Mouse (Mus musculus): ENCODE results near the gene Farp1. TPM values are rescaled to one million over a fixed set of nuclear protein-coding genes. Genes with fewer than 3 reads are reported as not detected.

The Farp1 gene
- polyA plus RNA-seq, 1 experiment from 2014 or later: 22.5 TPM

- Histone ChIP-seq H3K27ac (no peak overlapping the region), H3K9me3 (no peaks in the 10 kb centered on the region), H3K36me3 (peaks cover 74% of the 10 kb centered on the region), H3K4me2 (replicated peaks) (no peak overlapping the region), H3K4me1 (replicated peaks) (no peaks in the 10 kb centered on the region), H3K27me3 (no peaks in the 10 kb centered on the region), H3K4me3 (replicated peaks) (no peak overlapping the region), H3K9ac (replicated peaks) (no peak overlapping the region)
- no peak for ATAC-seq
- 95% methylated on average over 14 of the region's 14 CpGs for WGBS
These were observed 250.6 kb downstream of the Farp1 start for GRCm38 (mm10) chr14:121285379-121286120.

- Histone ChIP-seq H3K27ac (no peak overlapping the region), H3K4me3 (replicated peaks) (no peak overlapping the region), H3K27me3 (no peaks in the 10 kb centered on the region), H3K4me1 (replicated peaks) (no peaks in the 10 kb centered on the region), H3K36me3 (peaks cover 57% of the 10 kb centered on the region), H3K9ac (replicated peaks) (no peak overlapping the region), H3K4me2 (replicated peaks) (no peak overlapping the region), H3K9me3 (no peaks in the 10 kb centered on the region)
- WGBS: 77% methylated on average over 8 of the region's 8 CpGs
- no peak for ATAC-seq
These were observed 256.9 kb downstream of the Farp1 start for GRCm38 (mm10) chr14:121291881-121292280.

GRCm38 (mm10) chr14:121292391-121292790 is 257.4 kb downstream of the Farp1 start:
- H3K27ac ChIP-seq: no peak overlapping the region
- no peak overlapping the region for H3K9ac ChIP-seq (replicated peaks)
- no peaks in the 10 kb centered on the region for H3K9me3 ChIP-seq
- 91% methylated on average over 3 of the region's 3 CpGs for WGBS
- H3K4me1 ChIP-seq (replicated peaks): no peaks in the 10 kb centered on the region
- H3K27me3 ChIP-seq: no peaks in the 10 kb centered on the region
- no peak overlapping the region for H3K4me3 ChIP-seq (replicated peaks)
- no peak overlapping the region for H3K4me2 ChIP-seq (replicated peaks)
- no peak for ATAC-seq
- peaks cover 53% of the 10 kb centered on the region for H3K36me3 ChIP-seq

GRCm38 (mm10) chr14:121294484-121294883 is 259.5 kb downstream of the Farp1 start:
- ATAC-seq: no peak
- 86% methylated on average over 12 of the region's 12 CpGs for WGBS
- H3K36me3 ChIP-seq: peaks cover 51% of the 10 kb centered on the region

GRCm38 (mm10) chr14:121297103-121297502 is 262.1 kb downstream of the Farp1 start:
- no peaks in the 10 kb centered on the region for H3K4me1 ChIP-seq (replicated peaks)
- no peaks in the 10 kb centered on the region for H3K27me3 ChIP-seq
- WGBS: 92% methylated on average over 6 of the region's 6 CpGs
- no peak for ATAC-seq
- peaks cover 52% of the 10 kb centered on the region for H3K36me3 ChIP-seq
- H3K27ac ChIP-seq: no peak overlapping the region
- no peak overlapping the region for H3K4me3 ChIP-seq (replicated peaks)
- no peaks in the 10 kb centered on the region for H3K9me3 ChIP-seq
- H3K4me2 ChIP-seq (replicated peaks): no peak overlapping the region
- no peak overlapping the region for H3K9ac ChIP-seq (replicated peaks)

More at GRCm38 (mm10) chr14:121294484-121294883, 259.5 kb downstream of the Farp1 start:
- H3K27ac ChIP-seq: no peak overlapping the region
- H3K4me2 ChIP-seq (replicated peaks): no peak overlapping the region
- H3K9me3 ChIP-seq: no peaks in the 10 kb centered on the region
- H3K27me3 ChIP-seq: no peaks in the 10 kb centered on the region
- no peaks in the 10 kb centered on the region for H3K4me1 ChIP-seq (replicated peaks)
- H3K9ac ChIP-seq (replicated peaks): no peak overlapping the region
- H3K4me3 ChIP-seq (replicated peaks): no peak overlapping the region

- Histone ChIP-seq H3K4me2 (replicated peaks) (no peak overlapping the region), H3K9me3 (no peaks in the 10 kb centered on the region), H3K4me1 (replicated peaks) (0 out of 2 replicates have a peak, but pooled peaks cover 2% of the 10 kb centered on the region), H3K27ac (no peak overlapping the region), H3K27me3 (no peaks in the 10 kb centered on the region), H3K36me3 (peaks cover 44% of the 10 kb centered on the region), H3K4me3 (replicated peaks) (no peak overlapping the region), H3K9ac (replicated peaks) (no peak overlapping the region)
- WGBS: 93% methylated on average over 5 of the region's 5 CpGs
- ATAC-seq: no peak
These were observed 263.5 kb downstream of the Farp1 start for GRCm38 (mm10) chr14:121298537-121298936.

GRCm38 (mm10) chr14:121299093-121299492 is 264.1 kb downstream of the Farp1 start:
- 95% methylated on average over 9 of the region's 9 CpGs for WGBS
- Histone ChIP-seq H3K27me3 (no peaks in the 10 kb centered on the region), H3K36me3 (peaks cover 38% of the 10 kb centered on the region), H3K4me1 (replicated peaks) (0 out of 2 replicates have a peak, but pooled peaks cover 3% of the 10 kb centered on the region), H3K4me3 (replicated peaks) (no peak overlapping the region), H3K9me3 (no peaks in the 10 kb centered on the region), H3K27ac (no peak overlapping the region), H3K9ac (replicated peaks) (no peak overlapping the region), H3K4me2 (replicated peaks) (no peak overlapping the region)
- ATAC-seq: no peak

GRCm38 (mm10) chr14:121304523-121304922 is 269.5 kb downstream of the Farp1 start:
- H3K27me3 ChIP-seq: no peaks in the 10 kb centered on the region
- H3K9ac ChIP-seq (replicated peaks): no peak overlapping the region
- ATAC-seq: peak; percentile 56; the same call in 1 of the 2 replicates
- H3K36me3 ChIP-seq: peaks cover 27% of the 10 kb centered on the region
- no peak overlapping the region for H3K27ac ChIP-seq
- H3K4me1 ChIP-seq (replicated peaks): 0 out of 2 replicates have a peak, but pooled peaks cover 3% of the 10 kb centered on the region
- WGBS: 52% methylated on average over 7 of the region's 7 CpGs
- H3K9me3 ChIP-seq: no peaks in the 10 kb centered on the region
- no peak overlapping the region for H3K4me2 ChIP-seq (replicated peaks)
- no peak overlapping the region for H3K4me3 ChIP-seq (replicated peaks)

- H3K4me1 ChIP-seq (replicated peaks): 0 out of 2 replicates have a peak, but pooled peaks cover 3% of the 10 kb centered on the region
- no peaks in the 10 kb centered on the region for H3K9me3 ChIP-seq
- H3K4me3 ChIP-seq (replicated peaks): no peak overlapping the region
- 63% methylated on average over 8 of the region's 8 CpGs for WGBS
- no peak overlapping the region for H3K4me2 ChIP-seq (replicated peaks)
- H3K27ac ChIP-seq: no peak overlapping the region
- H3K36me3 ChIP-seq: peaks cover 20% of the 10 kb centered on the region
- H3K9ac ChIP-seq (replicated peaks): no peak overlapping the region
- H3K27me3 ChIP-seq: no peaks in the 10 kb centered on the region
- ATAC-seq: no peak
These were observed 270.5 kb downstream of the Farp1 start for GRCm38 (mm10) chr14:121305316-121306064.

- H3K9ac ChIP-seq (replicated peaks): no peak overlapping the region
- WGBS: 90% methylated on average over 3 of the region's 3 CpGs
- peaks cover 7% of the 10 kb centered on the region for H3K4me1 ChIP-seq (replicated peaks)
- no peak overlapping the region for H3K4me2 ChIP-seq (replicated peaks)
- H3K9me3 ChIP-seq: no peaks in the 10 kb centered on the region
- no peaks in the 10 kb centered on the region for H3K27me3 ChIP-seq
- no peak overlapping the region for H3K27ac ChIP-seq
- no peak for ATAC-seq
- H3K36me3 ChIP-seq: 0 out of 2 replicates have a peak, but pooled peaks cover 4% of the 10 kb centered on the region
- H3K4me3 ChIP-seq (replicated peaks): no peak overlapping the region
These were observed 274.9 kb downstream of the Farp1 start for GRCm38 (mm10) chr14:121309909-121310308.

GRCm38 (mm10) chr14:121310325-121311080 is 275.5 kb downstream of the Farp1 start:
- Histone ChIP-seq H3K36me3 (0 out of 2 replicates have a peak, but pooled peaks cover 4% of the 10 kb centered on the region), H3K27me3 (no peaks in the 10 kb centered on the region), H3K9ac (replicated peaks) (no peak overlapping the region), H3K4me1 (replicated peaks) (peaks cover 11% of the 10 kb centered on the region), H3K4me3 (replicated peaks) (no peak overlapping the region), H3K4me2 (replicated peaks) (no peak overlapping the region), H3K9me3 (no peaks in the 10 kb centered on the region), H3K27ac (no peak overlapping the region)
- ATAC-seq: no peak
- WGBS: 88% methylated on average over 6 of the region's 6 CpGs

Data from midbrain, embryonic 13.5 days (tissue).